Mouse (Mus musculus): Measurements from ENCODE around the gene Rasgef1a.

The Rasgef1a gene

GRCm38 (mm10) chr6:118076256-118076655, 65.0 kb downstream of the Rasgef1a start:
- no peak for DNase-seq

- DNase-seq = no peak
These were observed 65.5 kb downstream of the Rasgef1a start for GRCm38 (mm10) chr6:118076748-118077147.

DNA sequence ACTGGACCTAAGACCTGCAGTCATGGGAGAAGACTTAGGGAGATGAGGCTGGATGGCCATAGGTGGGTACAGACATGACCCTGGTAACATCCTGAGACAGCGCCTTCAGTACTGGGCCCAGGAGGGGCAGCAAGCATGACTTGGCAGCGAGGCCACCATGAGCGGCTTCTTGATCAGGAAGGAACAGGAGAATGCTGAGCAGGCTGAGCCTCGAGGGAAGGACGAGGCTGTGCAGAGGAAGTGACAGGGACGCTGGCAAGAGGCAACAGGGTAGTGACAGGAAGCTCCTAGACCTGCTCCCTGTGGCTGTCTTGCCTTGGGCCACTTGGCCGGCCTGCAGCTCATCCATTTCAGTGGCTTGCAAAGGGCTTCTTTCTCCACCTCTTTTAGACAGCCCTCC, 66.2 kb downstream of the Rasgef1a start:
- no peak for DNase-seq

DNA sequence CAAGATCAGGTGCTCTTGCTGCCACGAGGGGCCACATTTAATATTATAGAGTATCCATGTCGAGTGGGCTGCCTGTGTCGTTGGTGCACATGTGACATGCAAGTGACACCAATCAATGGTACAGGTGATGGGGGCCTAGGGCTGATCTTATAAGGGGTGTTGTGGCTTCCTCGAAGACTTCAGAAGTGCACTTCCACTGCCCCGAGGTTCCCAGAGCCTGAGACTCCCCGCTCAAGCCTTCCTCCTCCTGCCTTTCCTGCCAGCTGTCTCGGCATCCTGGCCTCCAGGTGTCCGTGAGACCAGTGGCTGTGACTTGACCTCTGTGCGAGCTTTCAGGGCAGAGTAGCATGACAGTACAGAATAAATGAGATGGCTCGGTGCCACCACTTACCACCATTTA, 67.5 kb downstream of the Rasgef1a start:
- no peak for DNase-seq

GRCm38 (mm10) chr6:118079292-118079691, 68.1 kb downstream of the Rasgef1a start:
- DNase-seq = no peak

DNA sequence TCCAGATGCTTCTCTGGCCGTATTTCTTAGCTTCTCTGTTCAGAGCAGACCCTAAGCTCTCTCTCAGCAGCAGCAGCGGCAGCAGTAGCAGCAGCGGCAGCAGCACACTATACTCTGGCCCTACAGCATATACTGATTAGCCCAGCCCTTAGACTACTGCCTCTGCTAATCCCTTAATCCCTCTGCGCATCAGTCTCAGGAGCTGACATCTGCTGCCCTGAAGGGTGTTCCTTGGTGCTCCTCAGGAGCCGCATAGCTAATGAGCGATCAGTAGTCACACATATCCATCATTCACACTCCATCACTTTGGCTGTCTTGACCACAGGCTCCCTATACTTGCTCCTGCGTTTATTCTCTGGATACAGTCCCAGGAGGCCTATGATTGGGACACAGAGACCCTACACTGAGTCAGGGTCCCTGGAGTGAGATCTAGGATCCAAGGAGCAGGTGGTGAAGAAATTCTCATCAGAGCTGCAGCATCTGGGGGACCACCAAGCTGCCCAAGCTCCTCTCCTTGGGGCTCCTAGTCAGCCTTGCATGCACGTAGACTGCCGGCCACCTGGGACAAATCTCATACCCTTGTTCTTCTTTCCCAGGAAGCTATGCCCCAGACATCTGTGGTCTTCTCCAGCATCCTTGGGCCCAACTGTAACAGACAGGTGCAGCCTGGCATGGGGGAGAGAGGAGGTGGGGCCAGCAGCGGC, 68.7 kb downstream of the Rasgef1a start:
- DNase-seq = peak; percentile 76

DNA sequence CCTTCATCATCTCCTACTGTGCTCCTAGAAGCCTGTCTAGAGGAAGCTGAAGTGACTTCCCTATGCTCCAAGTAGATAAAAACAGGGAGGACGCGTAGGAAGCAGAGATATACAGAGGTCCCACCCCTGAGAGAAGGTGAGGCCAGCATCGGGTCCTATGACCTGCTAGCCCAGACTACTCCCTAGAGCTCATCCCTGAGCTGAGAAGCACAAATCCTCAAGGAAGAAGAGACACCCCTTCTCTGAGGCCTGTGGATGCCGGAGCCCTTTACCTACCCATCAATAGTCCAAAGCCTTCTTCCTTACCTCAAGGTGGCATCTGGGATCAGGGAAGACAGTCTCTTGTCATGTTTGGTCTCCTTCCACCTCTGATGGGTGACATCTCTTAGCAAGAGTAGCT, 69.5 kb downstream of the Rasgef1a start:
- no peak for DNase-seq

GRCm38 (mm10) chr6:118082384-118082783, 71.1 kb downstream of the Rasgef1a start:
- no peak for DNase-seq

GRCm38 (mm10) chr6:118083608-118084007, 72.4 kb downstream of the Rasgef1a start:
- no peak for DNase-seq

DNA sequence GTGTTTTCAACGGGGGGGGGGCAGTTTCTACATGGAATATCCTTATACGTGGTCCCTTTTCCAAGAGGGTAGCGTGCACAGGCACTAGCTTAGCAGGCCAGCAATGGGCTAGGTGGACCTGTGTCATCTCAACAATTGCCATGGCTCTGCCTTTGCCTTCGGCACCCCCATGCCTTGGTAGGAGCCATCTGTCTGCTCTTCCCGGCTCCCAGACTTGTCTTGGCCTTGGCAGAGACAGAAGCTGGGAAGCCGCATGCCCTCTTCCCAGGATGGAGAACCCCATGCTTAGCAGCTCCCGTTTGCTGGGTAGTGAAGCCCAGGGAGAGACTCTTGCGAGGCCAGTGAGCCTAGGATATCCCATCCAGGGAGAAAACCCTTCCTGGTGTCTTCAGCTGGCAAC, 73.4 kb downstream of the Rasgef1a start:
- no peak for DNase-seq

DNA sequence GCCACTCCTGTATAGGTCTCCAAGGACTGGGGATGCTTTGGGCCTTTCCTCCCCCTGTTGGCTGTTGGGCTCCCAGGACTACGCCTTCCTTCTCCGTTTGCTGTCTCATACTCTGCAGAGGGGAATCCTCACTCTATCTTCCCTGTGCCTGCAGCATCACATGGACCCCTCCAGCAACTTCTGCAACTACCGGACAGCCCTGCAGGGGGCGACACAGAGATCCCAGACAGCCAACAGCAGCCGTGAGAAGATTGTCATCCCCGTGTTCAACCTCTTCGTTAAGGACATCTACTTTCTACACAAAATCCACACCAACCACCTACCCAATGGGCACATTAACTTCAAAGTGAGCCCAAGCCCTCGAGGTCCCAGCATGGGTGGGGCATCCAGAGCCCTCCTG, 76.7 kb downstream of the Rasgef1a start:
- DNase-seq = no peak

GRCm38 (mm10) chr6:118088750-118089440, 77.7 kb downstream of the Rasgef1a start:
- DNase-seq = no peak

GRCm38 (mm10) chr6:118090827-118091226, 79.6 kb downstream of the Rasgef1a start:
- DNase-seq = no peak

GRCm38 (mm10) chr6:118097765-118098365, 86.6 kb downstream of the Rasgef1a start:
- DNase-seq = no peak

DNA sequence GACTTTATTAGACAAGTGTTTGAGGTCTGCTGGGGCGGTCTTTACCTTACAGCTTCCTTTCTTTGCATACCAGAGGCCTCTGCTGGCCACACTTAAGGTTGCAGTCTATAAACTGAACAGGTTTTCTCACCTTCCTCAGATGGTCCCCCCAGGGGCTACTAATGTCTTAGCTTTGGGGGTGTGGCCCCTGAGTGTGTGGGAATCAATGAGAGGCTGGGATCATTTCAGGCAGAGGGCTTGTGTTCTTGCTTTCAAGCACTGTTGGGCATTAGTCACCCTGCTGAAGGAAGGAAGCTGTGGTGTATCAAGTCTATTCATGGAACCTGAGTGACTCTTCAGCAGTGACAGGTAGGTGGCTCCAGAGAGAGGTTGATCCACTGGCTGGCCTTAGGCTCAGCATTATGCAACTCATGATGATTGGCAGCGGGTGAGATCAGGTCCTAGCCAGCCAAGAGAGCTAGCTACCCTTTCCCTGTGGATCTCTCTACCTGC, 88.1 kb downstream of the Rasgef1a start:
- DNase-seq = peak; percentile 57

- no peak for DNase-seq
These were observed 100.6 kb downstream of the Rasgef1a start for GRCm38 (mm10) chr6:118111810-118112209.

GRCm38 (mm10) chr6:118122767-118123166, 111.5 kb downstream of the Rasgef1a start:
- no peak for DNase-seq

- DNase-seq = no peak
These were observed 115.3 kb downstream of the Rasgef1a start for GRCm38 (mm10) chr6:118126577-118126976.

GRCm38 (mm10) chr6:118127198-118127597, 116.0 kb downstream of the Rasgef1a start:
- no peak for DNase-seq

DNA sequence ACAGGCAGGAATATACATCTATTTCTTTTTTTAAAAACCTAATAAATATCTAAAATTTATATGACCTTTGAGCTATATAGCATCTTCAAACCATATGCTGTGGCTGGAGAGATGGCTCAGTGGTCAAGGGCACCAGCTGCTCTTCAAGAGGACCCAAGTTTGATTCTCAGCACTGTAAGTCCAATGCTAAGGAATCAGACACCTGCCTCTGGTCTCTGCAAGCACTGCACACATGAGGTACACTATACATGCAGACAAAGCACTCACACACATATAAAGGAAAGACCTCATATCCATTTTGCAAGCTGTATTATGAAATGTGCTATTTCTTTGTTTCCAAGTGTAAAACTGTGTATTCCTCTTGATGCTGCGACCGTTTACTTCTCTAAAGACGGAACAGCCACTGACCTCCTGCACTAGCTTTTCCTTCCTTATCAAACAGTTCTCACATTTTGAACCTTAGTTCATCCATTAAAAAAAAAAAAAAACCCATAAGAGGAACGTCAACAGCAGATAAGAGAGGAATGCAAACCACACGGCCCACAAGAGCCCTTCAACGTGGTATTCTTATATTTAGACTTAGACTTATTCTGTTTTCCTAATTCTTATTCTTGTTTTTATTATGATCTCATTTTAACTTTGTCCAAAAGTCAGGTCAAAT, 116.7 kb downstream of the Rasgef1a start:
- no peak for DNase-seq

- DNase-seq = no peak
These were observed 118.8 kb downstream of the Rasgef1a start for GRCm38 (mm10) chr6:118130022-118130421.

DNA sequence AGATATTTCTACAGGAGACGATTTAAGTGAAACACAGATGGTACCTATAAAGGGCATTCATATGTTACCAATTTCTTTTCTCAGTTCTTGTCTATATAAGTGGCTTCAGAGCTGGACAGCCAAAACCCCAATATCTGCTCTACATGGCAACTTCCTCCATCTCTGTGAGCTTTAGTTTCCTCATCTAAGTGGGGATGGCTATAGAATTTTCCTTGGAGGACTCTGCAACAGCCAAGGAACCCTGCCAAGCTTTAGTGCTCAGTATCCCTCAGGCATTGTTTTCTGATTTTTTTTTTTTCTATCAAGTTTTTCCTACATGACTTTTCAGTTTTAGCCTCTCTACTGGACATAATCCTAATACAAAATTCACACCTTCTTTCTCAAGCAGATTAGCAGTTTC, 123.2 kb downstream of the Rasgef1a start:
- no peak for DNase-seq

DNA sequence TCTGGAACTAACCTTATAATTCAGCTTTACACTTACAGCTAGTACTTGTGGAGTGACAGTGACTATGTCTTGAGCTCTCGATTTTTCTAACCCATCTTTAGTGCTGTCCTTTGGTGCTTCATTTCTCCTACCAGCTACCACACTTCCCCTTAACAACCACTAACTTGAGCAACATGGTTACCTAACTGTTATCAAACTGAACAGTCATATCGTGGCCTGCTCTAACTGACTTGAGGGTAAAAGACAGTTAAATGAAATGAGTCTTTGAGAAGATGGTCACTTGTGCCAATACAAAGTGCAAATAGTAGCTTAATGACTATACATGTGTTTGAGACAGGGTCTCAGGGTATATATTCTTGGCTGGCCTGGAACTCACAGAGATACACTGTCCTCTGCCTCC, 125.9 kb downstream of the Rasgef1a start:
- DNase-seq = no peak

Measured in retina, postnatal 1 day (tissue).